Mouse (Mus musculus) effector memory CD4-positive, alpha-beta T cell, adult 5 months (primary cell): ENCODE data around the gene Ctf2. TPM values are rescaled to one million over a fixed set of nuclear protein-coding genes. Genes with fewer than 3 reads are reported as not detected.

ENCODE experiments used
- polyA plus RNA-seq: library from polyadenylated mRNA; unstranded; fragments of 100-300 nt; shearing (Covaris generic); gene quantifications from one replicate; pipeline ENCODE4 v1.2.1, GENCODE M21; 2017

Ctf2 gene
- not detected for polyA plus RNA-seq

DNA sequence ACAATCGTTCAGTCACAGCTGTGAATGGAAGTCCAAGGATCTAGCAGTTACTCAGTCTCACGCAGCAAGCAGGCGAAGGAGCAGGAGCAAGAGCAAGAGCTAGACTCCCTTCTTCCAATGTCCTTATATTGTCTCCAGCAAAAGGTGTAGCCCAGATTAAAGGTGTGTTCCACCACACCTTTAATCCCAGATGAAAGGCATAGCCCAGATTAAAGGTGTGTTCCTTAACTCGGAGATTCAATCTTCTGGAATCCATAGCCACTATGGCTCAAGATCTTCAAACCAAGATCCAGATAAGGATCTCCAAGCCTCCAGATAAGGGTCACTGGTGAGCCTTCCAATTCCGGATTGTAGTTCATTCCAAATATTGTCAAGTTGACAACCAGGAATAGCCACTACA is at the start of gene Ctf2:
TSS of gene Ctf2 (minus strand) at position 101 of the 400 bp plus-strand sequence.

DNA sequence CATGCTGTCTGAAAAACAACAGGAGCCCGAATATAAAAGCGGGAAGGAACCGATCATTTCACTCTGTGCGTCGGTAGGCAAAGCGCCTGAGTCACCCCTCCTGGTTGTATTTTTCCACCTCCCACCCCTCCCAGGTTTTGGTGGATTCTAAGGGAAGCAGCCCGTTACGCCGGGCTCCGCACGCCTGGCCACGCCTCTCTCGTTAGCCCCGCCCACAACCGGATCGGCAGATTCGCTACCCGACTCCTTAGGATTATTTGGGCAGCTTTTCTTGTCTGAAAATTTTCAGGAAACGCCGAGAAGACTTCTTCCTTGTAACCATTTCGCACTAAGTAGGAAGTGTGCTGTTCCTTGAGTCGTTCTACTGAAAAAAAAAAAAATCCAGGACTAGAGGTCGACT is 44.5 kb upstream of the Ctf2 start, which contains the start of gene Setd1a:
TSS of gene Setd1a (plus strand) at position 245 of the 400 bp plus-strand sequence.

DNA sequence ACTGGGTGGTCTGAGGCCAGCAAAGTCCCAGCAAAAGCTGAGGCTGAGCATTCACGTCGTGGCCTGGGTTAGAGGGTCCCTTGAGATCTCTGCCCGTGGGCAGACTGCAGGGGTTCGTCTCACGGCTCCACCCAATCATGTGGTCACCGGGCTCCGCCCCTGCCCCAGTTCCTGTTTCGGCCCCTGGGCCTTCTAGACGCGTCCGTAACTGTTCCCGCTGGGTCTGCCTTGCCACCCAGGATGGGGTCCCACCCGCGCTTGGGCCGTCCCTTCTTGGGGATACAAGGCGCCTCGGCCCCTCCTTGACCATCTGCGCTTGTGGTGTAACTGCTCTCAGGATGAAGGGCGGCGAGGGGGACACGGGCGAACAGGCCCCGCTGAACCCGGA is 37.7 kb upstream of the Ctf2 start, which contains the start of gene Orai3:
TSS of gene Orai3 (plus strand) at position 165 of the 388 bp plus-strand sequence.

DNA sequence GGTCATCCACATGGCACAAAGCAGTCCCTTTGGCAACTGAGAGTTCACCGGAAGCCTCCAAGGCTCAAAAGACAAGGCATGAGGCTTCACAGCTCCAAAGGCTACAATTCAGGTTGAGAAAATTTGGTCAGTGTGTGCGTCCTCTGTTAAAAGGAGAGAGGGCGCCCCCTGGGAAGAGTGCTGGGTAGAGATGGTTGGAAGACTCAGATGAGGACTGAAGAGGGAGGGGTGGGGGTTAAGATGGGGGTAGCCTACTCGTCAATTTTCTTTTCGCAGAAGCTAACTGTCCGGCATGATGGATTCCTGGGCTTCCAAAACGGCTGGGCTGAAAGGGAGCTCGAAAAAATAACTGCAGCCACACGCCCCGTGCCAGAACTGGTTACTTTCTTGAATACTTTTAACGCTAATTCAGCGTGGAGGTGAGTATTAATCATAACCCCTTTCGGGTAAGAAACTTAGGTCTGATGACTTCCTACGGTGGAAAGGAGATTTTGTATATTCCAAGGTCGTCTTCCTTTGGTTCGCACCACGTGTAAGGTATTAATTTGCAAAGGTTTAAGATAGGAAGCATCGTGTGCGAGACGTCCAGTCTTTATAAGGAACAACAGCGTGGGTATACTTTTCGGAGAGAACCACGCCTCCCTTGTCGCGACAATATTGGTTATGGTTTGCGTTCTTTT is 12.5 kb upstream of the Ctf2 start, which contains the start of gene Fbxl19:
TSS of gene Fbxl19 (plus strand) at position 178 of the 680 bp plus-strand sequence.

GRCm38 (mm10) chr7:127712461-127713385 is 19.2 kb downstream of the Ctf2 start, which contains the start of gene Ctf1:
Gene Ctf1, plus strand, starts transcription at chr7:127712736.

DNA sequence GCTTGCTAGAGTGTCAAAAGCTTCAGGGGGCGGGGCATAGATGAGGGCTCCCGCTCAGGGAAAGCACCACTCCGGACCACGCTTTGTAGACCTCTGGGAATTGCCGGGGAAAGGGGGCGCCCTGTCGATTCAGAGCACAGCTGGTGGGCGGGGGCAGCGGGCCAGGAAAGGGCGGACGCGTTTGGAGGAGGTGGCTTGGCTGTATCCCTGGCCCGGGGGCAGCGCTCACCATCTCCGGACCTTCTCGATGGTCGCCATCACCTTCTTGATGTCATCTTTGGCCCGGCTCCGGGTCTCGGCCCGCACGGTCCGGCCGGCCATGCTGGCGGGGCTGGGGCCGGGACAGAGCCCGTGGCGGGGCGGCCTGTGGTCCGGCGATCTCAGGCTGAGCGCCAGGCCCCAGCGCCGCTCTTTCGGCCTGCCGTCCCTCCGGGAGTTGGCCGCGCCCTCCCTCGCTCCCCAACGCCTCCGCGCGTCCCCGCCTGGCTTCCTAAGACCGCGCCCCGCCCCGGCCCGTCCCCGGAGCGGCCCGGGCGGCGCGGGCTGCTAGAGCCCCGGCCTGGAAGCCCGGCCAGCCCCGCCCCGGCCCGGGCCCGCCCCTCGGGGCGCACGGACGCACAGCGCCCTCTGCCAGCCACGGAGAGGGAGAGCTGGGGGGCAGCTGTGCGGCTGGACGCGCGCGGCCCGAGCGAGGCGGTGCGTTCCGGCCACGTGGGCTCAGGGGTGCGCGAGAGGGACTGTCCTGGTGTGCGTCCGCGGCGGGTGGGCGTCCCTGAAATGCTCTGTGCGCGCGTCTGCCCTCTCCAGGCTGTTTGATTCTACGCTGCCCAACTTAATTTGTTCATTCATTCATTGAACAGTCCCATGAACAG is 23.5 kb downstream of the Ctf2 start, which contains the start of gene Bcl7c:
TSS of gene Bcl7c (minus strand) at position 727 of the 872 bp plus-strand sequence.

Other genes with a start within 250 kb of the Ctf2 start
- gene Srcap, start 220.2 kb downstream of the Ctf2 start, polyA plus RNA-seq = 93.5 TPM
- gene Gm42715, start 212.6 kb downstream of the Ctf2 start, polyA plus RNA-seq = 4.3 TPM
- gene Tmem265, start 170.8 kb downstream of the Ctf2 start, polyA plus RNA-seq = 10.3 TPM
- 82.7 TPM for gene Phkg2, start 158.8 kb downstream of the Ctf2 start, polyA plus RNA-seq
- 0.39 TPM for gene Ccdc189, start 143.6 kb downstream of the Ctf2 start, polyA plus RNA-seq
- 108 TPM for gene Rnf40, start 143.4 kb downstream of the Ctf2 start, polyA plus RNA-seq
- 1.7 TPM for gene Zfp629, start 116.4 kb downstream of the Ctf2 start, polyA plus RNA-seq
- gene Bcl7c, start 23.2 kb downstream of the Ctf2 start, polyA plus RNA-seq = 59.3 TPM
- gene Ctf1, start 19.4 kb downstream of the Ctf2 start, polyA plus RNA-seq = not detected
- gene Fbxl19, start 12.4 kb upstream of the Ctf2 start, polyA plus RNA-seq = 0.71 TPM
- gene Orai3, start 37.6 kb upstream of the Ctf2 start, polyA plus RNA-seq = 10.5 TPM
- 7.5 TPM for gene Setd1a, start 44.5 kb upstream of the Ctf2 start, polyA plus RNA-seq
- not detected for gene Gm49388, start 53.4 kb upstream of the Ctf2 start, polyA plus RNA-seq
- 0.79 TPM for gene Hsd3b7, start 68.4 kb upstream of the Ctf2 start, polyA plus RNA-seq
- 111 TPM for gene Stx4a, start 92.1 kb upstream of the Ctf2 start, polyA plus RNA-seq
- gene Stx1b, start 92.4 kb upstream of the Ctf2 start, polyA plus RNA-seq = 0.41 TPM
- gene Zfp646, start 144.1 kb upstream of the Ctf2 start, polyA plus RNA-seq = 25.8 TPM
- 9.0 TPM for gene Zfp668, start 144.7 kb upstream of the Ctf2 start, polyA plus RNA-seq
- 0.51 TPM for gene Prss53, start 158.8 kb upstream of the Ctf2 start, polyA plus RNA-seq
- gene Gm21974, start 163.3 kb upstream of the Ctf2 start, polyA plus RNA-seq = not detected
- gene Vkorc1, start 163.5 kb upstream of the Ctf2 start, polyA plus RNA-seq = 47.2 TPM
- 39.1 TPM for gene Bckdk, start 171.9 kb upstream of the Ctf2 start, polyA plus RNA-seq
- gene Kat8, start 180.3 kb upstream of the Ctf2 start, polyA plus RNA-seq = 32.7 TPM
- gene Prss8, start 197.9 kb upstream of the Ctf2 start, polyA plus RNA-seq = not detected
- gene Prss36, start 214.6 kb upstream of the Ctf2 start, polyA plus RNA-seq = 1.7 TPM
- 253 TPM for gene Fus, start 235.3 kb upstream of the Ctf2 start, polyA plus RNA-seq